Mouse (Mus musculus) liver, embryonic 12.5 days (tissue): ENCODE data around the gene Taok1. TPM values are rescaled to one million over a fixed set of nuclear protein-coding genes. Genes with fewer than 3 reads are reported as not detected.
A peak's percentile ranks its signal among the peaks of the same experiment; 100 is the strongest.

Experiments used
- ATAC-seq: fragments of 200-750 bp; cut with Nextera tagmentation; 2 replicates; pipeline ENCODE4 v1.8.0; 2017; ENCODE audit warnings: moderate number of reproducible peaks, mild to moderate bottlenecking, moderate library complexity
- H3K27ac ChIP-seq: fragments of 300-500 bp; sonication (generic); 2 replicates; pipeline ENCODE4 v1.5.1; 2016; ENCODE audit warnings: mild to moderate bottlenecking
- H3K27me3 ChIP-seq: fragments of 300-500 bp; sonication (generic); replicated peaks from 2 replicates; pipeline ENCODE4 v1.6.1; 2016; ENCODE audit warnings: mild to moderate bottlenecking, moderate library complexity
- H3K36me3 ChIP-seq: fragments of 300-500 bp; sonication (generic); 2 replicates; pipeline ENCODE4 v1.6.1; 2016; ENCODE audit warnings: mild to moderate bottlenecking, moderate library complexity
- H3K4me1 ChIP-seq: fragments of 300-500 bp; sonication (generic); 2 replicates; pipeline ENCODE4 v1.6.1; 2016
- H3K4me2 ChIP-seq: fragments of 300-500 bp; sonication (generic); 2 replicates; pipeline ENCODE4 v1.6.1; 2016; ENCODE audit warnings: mild to moderate bottlenecking, moderate library complexity
- H3K4me3 ChIP-seq: fragments of 300-500 bp; sonication (generic); 2 replicates; pipeline ENCODE4 v1.5.1; 2016; ENCODE audit warnings: mild to moderate bottlenecking, moderate library complexity
- H3K9ac ChIP-seq: fragments of 300-500 bp; sonication (generic); 2 replicates; pipeline ENCODE4 v1.6.1; 2016; ENCODE audit warnings: mild to moderate bottlenecking, moderate library complexity
- H3K9me3 ChIP-seq: fragments of 300-500 bp; sonication (generic); replicated peaks from 2 replicates; pipeline ENCODE4 v1.6.1; 2016; ENCODE audit warnings: mild to moderate bottlenecking, moderate library complexity
- whole genome bisulfite sequencing: fragments of 180-500 bp; shearing (Covaris S2); methylation state at CpG from one replicate; pipeline ENCODE4 v1.1.7; 2016; ENCODE audit not compliant: insufficient replicate concordance; 5-methylcytosine and 5-hydroxymethylcytosine counted together
- polyA plus RNA-seq: library from polyadenylated mRNA; unstranded; fragments of >200 nt; fragmentation: Nextera tagmentation; extraction: Ambion mirVana; gene quantifications from 2 replicates; pipeline ENCODE4 v1.2.1, GENCODE M21; 2016

Gene Taok1
- polyA plus RNA-seq, 1 experiment from 2014 or later = 6.1 TPM

GRCm38 (mm10) chr11:77494782-77495181, 112.8 kb downstream of the Taok1 start:
- 0 out of 2 replicates have a peak overlapping the region, but pooled peaks have one; percentile 88 for H3K9ac ChIP-seq
- peaks cover 80% of the 10 kb centered on the region for H3K4me1 ChIP-seq
- 69% methylated on average over 6 of the region's 6 CpGs for WGBS
- no peaks in the 10 kb centered on the region for H3K9me3 ChIP-seq
- peak overlapping the region; percentile 95 for H3K4me2 ChIP-seq
- no peak for ATAC-seq
- H3K36me3 ChIP-seq = peaks cover 13% of the 10 kb centered on the region
- H3K27me3 ChIP-seq = peaks cover 12% of the 10 kb centered on the region
- 0 out of 2 replicates have a peak overlapping the region, but pooled peaks have one; percentile 82 for H3K27ac ChIP-seq
- H3K4me3 ChIP-seq = peak overlapping the region; percentile 88

DNA sequence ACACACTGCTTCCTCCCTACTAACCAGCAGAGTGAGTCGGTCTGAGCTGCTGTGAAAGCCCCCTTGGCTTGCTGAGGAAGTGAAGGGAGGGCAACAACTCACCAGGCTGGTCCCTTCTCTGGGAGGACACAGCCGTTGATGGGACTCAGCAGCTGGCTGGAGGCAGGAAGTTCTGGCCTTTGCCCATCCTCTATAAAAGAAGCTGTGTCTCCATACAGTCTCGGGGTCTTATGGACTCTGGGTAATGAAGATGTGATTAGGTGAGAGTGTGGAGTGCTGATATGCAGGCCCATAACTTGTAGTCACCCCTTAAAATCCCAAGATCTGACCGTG, 113.3 kb downstream of the Taok1 start:
- H3K9me3 ChIP-seq = no peaks in the 10 kb centered on the region
- peak overlapping the region; percentile 82 for H3K27ac ChIP-seq
- H3K36me3 ChIP-seq = peaks cover 8% of the 10 kb centered on the region; the same call in 1 of the 2 replicates
- peak overlapping the region; percentile 88 for H3K4me3 ChIP-seq
- no peak for ATAC-seq
- peak overlapping the region; percentile 95 for H3K4me2 ChIP-seq
- peaks cover 83% of the 10 kb centered on the region for H3K4me1 ChIP-seq
- peak overlapping the region; percentile 88 for H3K9ac ChIP-seq
- H3K27me3 ChIP-seq = peaks cover 16% of the 10 kb centered on the region
- WGBS = 16% methylated on average over 4 of the region's 4 CpGs

- H3K4me3 ChIP-seq = peak within 1 kb of the TSS; percentile 88
- under 1% methylated on average over 67 of the region's 74 CpGs for WGBS
- peaks cover 2% of the 10 kb centered on the region; the same call in 1 of the 2 replicates for H3K36me3 ChIP-seq
- H3K4me2 ChIP-seq = peak within 1 kb of the TSS; percentile 97
- peaks cover 88% of the 10 kb centered on the region for H3K4me1 ChIP-seq
- H3K27me3 ChIP-seq = peaks cover 22% of the 10 kb centered on the region
- H3K27ac ChIP-seq = peak within 1 kb of the TSS; percentile 82
- ATAC-seq = no peak
- no peaks in the 10 kb centered on the region for H3K9me3 ChIP-seq
- peak within 1 kb of the TSS; percentile 88 for H3K9ac ChIP-seq
Measured at GRCm38 (mm10) chr11:77493512-77494343, 113.9 kb downstream of the Taok1 start, which contains the start of gene Git1. Gene Git1 (plus strand): TSS chr11:77493562.

DNA sequence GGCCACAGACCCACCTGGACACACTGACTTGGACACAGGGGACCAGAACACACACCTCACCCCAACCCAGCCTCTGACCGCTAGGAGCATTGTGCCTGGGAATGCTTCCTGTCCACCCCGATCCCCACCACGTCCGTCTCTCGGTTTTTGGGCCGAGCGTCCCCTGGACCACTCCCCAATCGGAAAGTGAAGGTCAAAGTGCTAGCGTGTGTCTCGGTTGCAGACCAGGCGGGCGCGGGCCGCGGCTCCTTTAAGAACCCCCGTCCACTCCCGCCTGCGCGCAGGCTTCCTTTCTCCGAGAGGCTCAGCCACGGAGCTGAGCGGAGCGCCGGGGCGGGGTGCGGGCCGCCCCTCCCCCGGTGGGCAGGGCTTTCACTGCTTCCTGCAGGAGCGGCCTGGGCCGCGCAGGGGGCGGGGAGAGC, 114.7 kb downstream of the Taok1 start:
- H3K9me3 ChIP-seq = no peaks in the 10 kb centered on the region
- H3K4me1 ChIP-seq = peaks cover 88% of the 10 kb centered on the region
- peak overlapping the region; percentile 76 for H3K9ac ChIP-seq
- H3K36me3 ChIP-seq = no peaks in the 10 kb centered on the region
- WGBS = 0% methylated on average over 29 of the region's 32 CpGs
- ATAC-seq = peak; percentile 84
- H3K27me3 ChIP-seq = peaks cover 29% of the 10 kb centered on the region
- peak overlapping the region; percentile 88 for H3K4me3 ChIP-seq
- peak overlapping the region; percentile 80 for H3K27ac ChIP-seq
- H3K4me2 ChIP-seq = peak overlapping the region; percentile 97

DNA sequence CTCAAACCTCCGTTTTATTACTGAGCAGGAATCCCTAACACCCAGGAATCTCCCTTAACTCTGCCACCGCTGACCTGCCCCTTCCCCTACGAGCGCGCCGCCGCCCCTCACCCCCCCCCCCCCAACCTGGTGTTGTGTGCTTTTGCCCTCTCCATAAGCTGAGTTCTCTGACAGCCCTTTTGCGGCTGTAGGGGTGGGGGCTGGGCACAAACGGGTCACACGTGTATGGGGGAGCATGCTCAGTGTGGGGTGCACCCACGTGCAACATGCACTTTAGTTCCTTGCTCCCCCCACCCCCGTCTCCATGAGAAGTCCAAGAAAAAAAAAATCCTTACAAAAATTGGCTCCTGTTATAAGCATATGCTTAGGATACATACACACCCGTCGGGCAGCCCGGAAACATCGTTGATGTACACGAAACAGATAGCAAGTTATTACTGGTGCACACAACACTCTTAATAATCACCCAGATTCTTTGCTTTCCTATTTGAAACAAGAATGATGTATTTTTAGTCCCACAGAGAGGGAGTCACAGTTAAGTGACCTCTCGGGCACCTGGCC, 115.2 kb downstream of the Taok1 start:
- peak overlapping the region; percentile 97 for H3K4me2 ChIP-seq
- ATAC-seq = no peak
- peak overlapping the region; percentile 88 for H3K4me3 ChIP-seq
- peaks cover 83% of the 10 kb centered on the region for H3K4me1 ChIP-seq
- peak overlapping the region; percentile 80 for H3K27ac ChIP-seq
- H3K9me3 ChIP-seq = no peaks in the 10 kb centered on the region
- H3K27me3 ChIP-seq = peaks cover 29% of the 10 kb centered on the region
- no peaks in the 10 kb centered on the region for H3K36me3 ChIP-seq
- peak overlapping the region; percentile 76 for H3K9ac ChIP-seq
- WGBS = 0% methylated on average over 12 of the region's 18 CpGs

DNA sequence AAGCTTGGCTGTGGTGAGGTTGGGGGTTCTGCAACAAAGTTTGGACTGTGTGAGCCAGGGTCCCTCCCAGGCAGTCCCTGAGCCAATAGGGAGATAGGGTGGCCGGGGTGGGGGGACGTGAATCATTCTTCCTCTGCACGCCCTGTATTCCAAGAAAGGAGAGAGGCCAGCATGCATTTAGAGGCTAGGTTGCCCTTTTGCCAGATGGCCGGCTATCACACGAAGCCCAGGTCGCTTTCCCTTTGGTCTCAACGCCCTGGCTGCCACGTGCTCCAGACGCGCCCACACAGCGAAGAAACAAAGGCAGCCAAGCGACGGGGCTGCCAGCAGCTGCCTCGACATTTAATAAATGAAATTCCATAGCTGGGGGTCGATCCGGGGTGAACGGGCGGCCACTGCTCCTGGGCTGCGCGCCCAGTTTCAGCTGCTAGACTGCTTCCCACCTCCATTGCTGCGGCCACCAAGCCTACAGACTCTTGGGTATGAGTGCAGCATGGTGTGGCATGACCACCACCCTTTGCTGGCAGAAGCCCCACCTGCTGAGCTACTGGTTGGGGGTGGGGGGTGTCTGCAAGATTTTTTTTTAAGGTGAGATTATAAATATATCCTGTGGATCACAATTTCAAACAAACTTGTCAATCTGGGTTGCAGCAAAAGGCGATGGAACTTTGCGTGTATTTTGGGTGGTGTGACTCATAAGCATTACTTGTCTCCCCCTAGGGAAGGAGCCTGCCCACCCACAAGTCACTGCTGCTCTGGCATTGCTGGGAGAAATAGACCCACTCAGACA, 115.9 kb downstream of the Taok1 start:
- H3K36me3 ChIP-seq = no peaks in the 10 kb centered on the region
- peak overlapping the region; percentile 80 for H3K27ac ChIP-seq
- under 1% methylated on average over 23 of the region's 23 CpGs for WGBS
- peaks cover 76% of the 10 kb centered on the region for H3K4me1 ChIP-seq
- H3K27me3 ChIP-seq = peaks cover 29% of the 10 kb centered on the region
- H3K9me3 ChIP-seq = no peaks in the 10 kb centered on the region
- peak overlapping the region; percentile 97 for H3K4me2 ChIP-seq
- peak overlapping the region; percentile 88 for H3K4me3 ChIP-seq
- ATAC-seq = peak; percentile 38
- peak overlapping the region; percentile 76 for H3K9ac ChIP-seq

- Histone ChIP-seq H3K4me2 (peak overlapping the region; percentile 97), H3K27me3 (peaks cover 29% of the 10 kb centered on the region), H3K9me3 (no peaks in the 10 kb centered on the region), H3K27ac (peak overlapping the region; percentile 80), H3K4me3 (peak overlapping the region; percentile 88), H3K9ac (peak overlapping the region; percentile 76), H3K36me3 (no peaks in the 10 kb centered on the region), H3K4me1 (peaks cover 73% of the 10 kb centered on the region)
- peak; percentile 57 for ATAC-seq
- under 1% methylated on average over 13 of the region's 13 CpGs for WGBS
Measured at GRCm38 (mm10) chr11:77491123-77491501, 116.5 kb downstream of the Taok1 start.

DNA sequence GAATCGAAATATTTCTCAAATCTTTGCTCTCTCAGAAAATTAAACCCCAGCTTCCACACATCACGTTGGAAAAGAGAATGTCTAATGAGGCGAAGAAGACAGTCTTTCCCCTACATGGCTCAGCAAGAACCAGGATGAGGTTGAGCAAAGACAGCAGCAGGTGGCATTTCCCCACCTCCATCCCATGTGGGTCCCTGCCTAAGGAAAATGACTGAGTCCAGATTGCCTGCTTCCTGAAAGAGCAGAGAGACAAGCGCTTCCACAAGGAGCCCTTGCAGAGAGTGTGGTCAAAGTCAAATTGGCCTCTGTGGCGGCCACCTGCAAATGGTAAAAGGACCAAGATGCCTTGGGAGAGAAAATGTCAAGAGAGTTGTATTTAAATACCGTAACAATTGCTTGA, 117.2 kb downstream of the Taok1 start:
- Histone ChIP-seq H3K4me1 (peaks cover 67% of the 10 kb centered on the region), H3K9me3 (no peaks in the 10 kb centered on the region), H3K27ac (no peak overlapping the region), H3K4me3 (no peak overlapping the region), H3K4me2 (peak overlapping the region; percentile 97; the same call in 1 of the 2 replicates), H3K36me3 (no peaks in the 10 kb centered on the region), H3K9ac (no peak overlapping the region), H3K27me3 (peaks cover 29% of the 10 kb centered on the region)
- ATAC-seq = no peak
- WGBS = 63% methylated on average over 6 of the region's 6 CpGs

DNA sequence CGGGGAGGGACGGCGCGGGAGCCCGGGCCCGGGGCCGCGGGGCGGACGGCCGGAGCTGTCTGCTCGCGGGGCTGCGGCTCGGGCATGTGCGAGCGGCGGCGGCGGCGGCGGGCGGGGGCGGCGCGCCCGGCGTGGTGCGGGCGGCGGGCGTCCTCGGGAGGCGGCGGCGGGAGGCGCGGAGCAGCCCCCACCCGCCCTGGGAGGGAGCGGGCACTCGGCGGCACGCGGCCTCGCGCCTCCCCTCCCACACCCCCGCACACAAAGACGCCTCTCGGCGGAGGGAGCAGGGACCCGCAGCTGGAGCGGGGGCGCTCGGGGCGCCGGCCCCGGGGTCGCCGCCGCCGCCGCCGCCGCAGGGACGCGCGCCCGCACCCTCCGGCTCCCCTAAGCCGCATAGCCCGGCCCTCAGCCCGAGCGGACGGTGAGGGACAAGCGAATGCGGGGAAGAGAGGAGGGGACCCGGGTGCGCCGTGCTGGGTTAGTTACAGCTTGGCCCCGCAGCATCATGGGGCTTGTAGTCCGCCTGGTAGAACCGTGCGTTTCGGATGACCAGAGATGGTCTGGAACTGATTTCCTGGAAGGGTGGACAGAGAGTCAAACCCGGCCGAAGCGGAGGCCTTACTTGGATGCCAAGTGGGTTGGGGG, 117.9 kb downstream of the Taok1 start, which contains the start of gene Ankrd13b:
Ankrd13b (minus strand) TSS at position 88 of the 645 bp plus-strand sequence.
- Histone ChIP-seq H3K9ac (peak within 1 kb of the TSS; percentile 80), H3K27ac (no peak within 1 kb of the TSS), H3K9me3 (no peaks in the 10 kb centered on the region), H3K4me2 (peak within 1 kb of the TSS; percentile 99), H3K27me3 (peaks cover 29% of the 10 kb centered on the region), H3K4me1 (peaks cover 60% of the 10 kb centered on the region), H3K36me3 (no peaks in the 10 kb centered on the region), H3K4me3 (peak within 1 kb of the TSS; percentile 76)
- ATAC-seq = no peak
- WGBS = under 1% methylated on average over 55 of the region's 87 CpGs

GRCm38 (mm10) chr11:77488771-77489581, 118.6 kb downstream of the Taok1 start:
- H3K36me3 ChIP-seq = no peaks in the 10 kb centered on the region
- 4% methylated on average over 54 of the region's 55 CpGs for WGBS
- H3K9ac ChIP-seq = peak overlapping the region; percentile 80

More at GRCm38 (mm10) chr11:77488771-77489581, 118.6 kb downstream of the Taok1 start:
- ATAC-seq = no peak
- Histone ChIP-seq H3K4me2 (peak overlapping the region; percentile 99), H3K27me3 (peaks cover 29% of the 10 kb centered on the region), H3K9me3 (no peaks in the 10 kb centered on the region), H3K27ac (no peak overlapping the region), H3K4me3 (peak overlapping the region; percentile 76), H3K4me1 (peaks cover 55% of the 10 kb centered on the region)
